Mouse (Mus musculus) cortical plate, adult 2 months (tissue): ENCODE measurements around the gene Ccdc125.

Experiments used
- CTCF ChIP-seq: fragments of 200-500 bp; IDR thresholded peaks from 2 replicates; pipeline ENCODE4 v1.5.1; 2011; ENCODE audit warnings: mild to moderate bottlenecking, control low read depth, low read length; ENCODE audit not compliant: insufficient read depth; ENCODE audit errors: extremely low read depth
- POLR2A ChIP-seq: fragments of 200-500 bp; IDR thresholded peaks from 2 replicates; pipeline ENCODE4 v1.6.1; 2011; ENCODE audit warnings: mild to moderate bottlenecking, low read length, control low read depth; ENCODE audit not compliant: insufficient read depth; ENCODE audit errors: extremely low read depth

GRCm38 (mm10) chr13:100687513-100687912, 18.0 kb downstream of the Ccdc125 start:
- no peak for TF ChIP-seq CTCF
- no peak for TF ChIP-seq POLR2A
